Mouse (Mus musculus): ENCODE measurements around the gene Gm9936. TPM values are rescaled to one million over a fixed set of nuclear protein-coding genes. Genes with fewer than 3 reads are reported as not detected.
"Not testable (repeated sequence)": the region's sequence is repeated elsewhere in the genome, so short reads cannot be mapped to it uniquely, and the experiment has no call there.

Gm9936 gene
- under 1 TPM; 0.72 to 0.76 TPM for total RNA-seq (2021)

DNA sequence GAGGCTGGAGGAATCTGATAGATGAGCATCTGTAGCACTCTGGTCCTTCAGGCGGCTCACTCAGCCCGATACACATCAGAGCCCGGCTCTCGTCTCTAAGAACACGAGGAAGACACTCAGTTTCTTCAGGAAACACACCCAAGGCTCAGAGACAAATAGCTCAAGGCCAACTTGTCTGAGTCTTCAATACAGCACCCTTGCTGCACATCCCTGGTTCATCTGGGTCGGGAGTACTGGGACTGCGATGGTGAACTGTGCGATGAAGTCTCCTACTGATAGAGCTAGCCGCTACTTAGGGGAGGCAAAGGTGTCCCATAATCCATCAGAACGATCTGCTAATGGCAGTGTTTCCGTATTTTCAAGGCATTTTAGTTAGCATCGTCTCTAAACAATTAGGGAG is at the start of gene Gm9936:
Gm9936 (minus strand) TSS at position 101 of the 400 bp plus-strand sequence.
- no peak for DNase-seq

DNA sequence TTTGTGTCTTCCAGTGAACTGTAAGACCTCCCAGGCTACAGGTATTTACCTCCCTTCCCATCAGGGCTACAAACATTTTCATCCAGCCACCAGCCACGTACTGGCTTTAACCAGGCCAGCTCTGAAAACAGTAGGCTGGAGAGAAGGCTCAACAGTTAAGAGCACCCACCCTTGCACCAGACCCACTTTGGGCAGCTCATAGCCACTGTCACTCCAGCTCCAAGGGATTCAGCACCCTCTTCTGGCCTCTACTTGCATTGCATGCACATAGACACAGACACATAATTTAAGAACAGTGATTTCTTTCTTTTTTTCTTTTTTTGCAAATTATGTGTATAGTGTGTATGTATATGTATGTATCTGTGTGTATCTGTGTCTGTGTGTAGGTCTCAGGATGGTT is 43.9 kb upstream of the Gm9936 start:
- DNase-seq, result no peak

DNA sequence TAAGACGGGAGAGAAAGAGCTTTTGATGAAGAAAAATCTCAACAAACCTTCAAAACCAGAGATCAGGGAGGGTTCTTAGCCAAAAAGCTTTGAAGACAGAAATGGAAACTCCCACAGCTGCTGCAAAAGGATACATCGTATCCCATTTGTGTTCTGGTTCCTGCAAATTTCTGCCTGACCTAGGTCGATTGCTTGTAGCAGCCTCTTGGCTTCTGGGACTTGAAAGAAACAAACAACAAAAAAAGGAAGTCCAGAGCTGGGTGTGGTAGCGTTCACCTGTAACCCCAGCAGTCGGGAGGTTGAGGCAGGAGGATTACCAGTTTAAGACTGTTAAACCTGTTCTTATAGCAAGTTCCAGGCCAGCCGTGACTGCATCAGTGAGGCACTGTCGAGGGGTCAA is 40.4 kb upstream of the Gm9936 start:
- DNase-seq, result no peak

DNA sequence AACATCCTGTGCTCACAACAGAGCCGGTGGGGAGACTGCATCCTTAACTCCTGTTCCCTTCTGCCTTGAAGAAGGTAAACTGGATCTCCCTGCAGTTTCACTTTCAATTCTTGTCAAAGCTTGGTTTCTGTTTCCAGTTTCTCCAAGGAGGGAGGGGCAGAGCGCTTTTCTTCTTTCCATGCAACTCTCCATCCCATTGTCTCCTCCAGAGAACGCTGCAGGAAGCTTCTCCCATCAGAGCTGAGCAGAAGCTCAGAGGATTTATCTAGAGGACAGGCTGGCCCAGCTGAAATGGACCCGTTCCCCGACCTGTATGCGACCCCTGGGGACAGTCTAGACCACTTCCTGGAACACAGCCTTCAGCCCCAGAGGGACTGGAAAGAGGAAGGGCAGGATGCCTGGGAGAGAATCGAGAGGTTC is 38.9 kb upstream of the Gm9936 start:
- no peak for DNase-seq

DNA sequence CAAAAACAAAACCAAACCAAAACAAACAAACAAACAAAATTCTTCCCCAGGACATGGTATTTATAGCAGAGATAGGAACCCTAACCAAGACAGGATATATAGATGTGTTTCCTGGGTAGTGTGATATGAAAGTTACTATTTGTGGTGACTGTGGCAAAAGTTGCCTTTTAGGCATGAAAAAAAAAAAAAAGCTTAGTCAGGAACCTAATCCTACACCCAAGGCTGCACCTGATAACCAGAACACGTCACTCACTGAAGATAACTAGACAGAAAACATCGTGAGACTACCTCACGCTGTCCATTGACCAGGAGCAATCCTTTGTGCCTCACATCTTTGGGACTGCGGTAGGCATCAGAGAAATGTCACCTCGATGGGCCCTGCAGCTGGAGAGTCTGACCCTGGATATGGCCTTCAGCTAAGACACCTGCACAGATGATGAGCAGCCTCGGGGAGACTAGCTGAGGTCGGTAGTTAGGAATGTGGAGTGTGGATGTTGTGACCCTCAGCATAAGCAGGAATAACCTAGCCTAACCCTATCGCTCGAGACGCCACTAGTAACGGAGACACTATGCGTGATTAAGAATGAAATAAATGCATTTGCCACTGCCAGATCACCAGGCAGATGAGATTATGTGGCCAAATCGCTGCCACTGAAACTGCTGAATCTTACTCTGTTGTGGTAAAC is 38.3 kb upstream of the Gm9936 start, which contains the start of gene Oasl2:
Oasl2 (plus strand) TSS at position 249 of the 686 bp plus-strand sequence.
- no peak for DNase-seq

DNA sequence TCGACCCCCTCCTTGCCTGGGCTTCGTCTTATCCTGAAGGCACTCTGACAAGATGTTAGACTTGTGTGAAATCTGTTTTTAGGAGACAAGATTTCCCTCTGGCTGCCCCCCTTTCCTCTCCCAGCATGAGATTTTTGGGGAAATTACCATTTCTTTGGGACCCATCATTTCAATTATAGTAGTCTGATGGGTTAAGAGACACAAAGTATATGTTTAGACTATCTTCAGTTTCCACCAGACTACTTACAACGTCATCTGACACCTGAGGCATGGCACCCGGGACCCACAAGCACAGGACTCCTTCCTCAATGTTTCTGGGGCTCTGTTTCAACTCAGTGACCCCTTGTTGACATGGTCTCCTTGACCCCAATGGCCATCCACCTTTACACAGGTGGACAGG is 37.1 kb upstream of the Gm9936 start:
- DNase-seq, result no peak

DNA sequence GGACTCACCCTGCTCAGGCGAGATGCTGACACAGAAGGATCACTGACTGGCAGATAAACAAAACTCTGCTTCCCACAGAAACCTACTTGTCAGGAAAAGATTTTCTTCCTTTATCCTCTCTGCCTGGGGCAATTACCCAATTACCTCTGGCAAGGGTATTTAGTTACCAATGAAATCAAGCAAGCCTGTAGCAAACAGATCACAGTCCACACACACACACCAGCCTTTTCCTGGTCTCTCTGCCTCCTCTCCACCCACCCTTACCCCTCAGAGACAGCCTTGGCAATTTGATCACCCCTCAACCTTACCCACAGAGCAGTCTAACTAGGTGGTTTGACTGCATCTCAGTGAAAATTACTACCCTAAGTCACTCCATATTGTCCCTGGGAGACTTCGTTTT is 30.5 kb upstream of the Gm9936 start:
- no peak for DNase-seq

DNA sequence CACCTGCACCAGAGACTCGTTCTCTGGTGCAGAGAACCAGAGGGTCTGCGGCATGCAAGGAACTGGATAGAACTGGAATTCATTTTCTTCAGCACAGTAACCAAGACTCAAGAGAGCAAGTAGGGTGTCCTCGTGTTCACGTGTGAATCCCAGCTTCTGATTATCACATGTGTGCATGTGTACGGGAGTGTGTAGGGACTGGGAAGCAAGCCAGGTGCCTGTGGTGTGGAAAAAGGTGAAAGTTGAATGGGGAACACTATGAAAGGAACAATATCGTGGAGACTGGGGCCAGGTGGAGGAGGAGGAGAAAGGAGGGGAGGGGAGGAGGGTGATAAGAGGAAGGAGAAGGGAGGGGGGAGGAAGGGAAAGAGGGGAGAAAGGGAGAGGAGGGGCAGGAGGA is 28.3 kb upstream of the Gm9936 start:
- DNase-seq, result no peak

DNA sequence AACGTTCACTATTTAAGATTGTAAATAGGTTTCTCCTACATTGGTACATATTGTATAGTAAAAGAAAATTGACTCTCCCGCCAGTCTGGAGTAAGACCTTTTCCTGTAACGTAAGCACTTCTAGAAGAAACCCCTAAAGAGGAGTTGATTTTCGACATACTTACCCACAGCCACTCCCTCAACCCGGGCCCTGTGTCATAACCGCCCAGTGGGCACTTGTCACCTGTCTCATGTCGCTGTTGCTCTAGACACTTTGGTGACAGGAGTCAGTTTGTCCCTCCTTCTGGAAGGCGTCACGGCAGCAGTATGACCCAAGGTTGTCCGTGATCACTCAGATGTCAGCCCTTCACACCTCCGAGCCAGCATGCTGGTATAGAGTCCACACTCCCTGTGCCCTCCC is 24.5 kb upstream of the Gm9936 start:
- no peak for DNase-seq

DNA sequence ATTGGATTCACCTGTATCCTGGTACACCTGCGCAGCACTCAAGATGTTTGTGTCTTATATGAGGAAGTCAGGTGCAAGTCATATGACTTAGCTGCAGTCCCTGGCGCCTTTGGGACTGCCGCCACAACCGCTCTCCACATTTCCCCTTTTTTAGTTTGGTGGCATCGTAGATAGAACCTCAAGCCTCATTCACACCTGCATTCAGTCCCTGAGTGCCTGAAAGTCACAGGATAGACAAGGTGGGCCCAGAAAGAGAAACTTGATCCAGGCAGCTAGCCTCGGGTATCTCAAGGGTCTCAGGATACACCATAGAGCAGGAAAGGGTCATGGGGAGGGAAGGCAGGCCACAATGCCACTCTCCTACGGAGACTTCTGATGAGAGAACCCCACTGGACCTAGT is 23.8 kb upstream of the Gm9936 start:
- not testable (repeated sequence) for DNase-seq

DNA sequence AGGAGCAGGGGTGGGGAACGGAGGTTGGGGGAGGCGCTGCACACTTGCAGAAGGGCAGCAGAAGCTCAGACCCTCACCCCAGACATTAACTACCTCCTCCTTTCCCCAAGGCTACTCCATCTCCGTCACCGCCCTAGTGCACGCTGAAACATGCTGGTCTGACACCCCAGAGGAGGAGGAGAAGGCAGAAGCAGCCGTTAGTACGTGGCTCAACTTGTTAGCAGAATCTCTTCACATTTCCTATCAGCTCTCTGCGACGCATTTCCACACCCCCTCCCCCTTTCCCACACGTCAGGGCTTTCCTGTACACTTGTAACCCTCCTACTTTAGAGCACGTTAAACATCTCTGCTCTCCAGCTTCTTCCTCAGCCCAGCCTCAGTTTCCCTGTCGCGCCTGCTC is 20.9 kb upstream of the Gm9936 start:
- DNase-seq, result no peak

DNA sequence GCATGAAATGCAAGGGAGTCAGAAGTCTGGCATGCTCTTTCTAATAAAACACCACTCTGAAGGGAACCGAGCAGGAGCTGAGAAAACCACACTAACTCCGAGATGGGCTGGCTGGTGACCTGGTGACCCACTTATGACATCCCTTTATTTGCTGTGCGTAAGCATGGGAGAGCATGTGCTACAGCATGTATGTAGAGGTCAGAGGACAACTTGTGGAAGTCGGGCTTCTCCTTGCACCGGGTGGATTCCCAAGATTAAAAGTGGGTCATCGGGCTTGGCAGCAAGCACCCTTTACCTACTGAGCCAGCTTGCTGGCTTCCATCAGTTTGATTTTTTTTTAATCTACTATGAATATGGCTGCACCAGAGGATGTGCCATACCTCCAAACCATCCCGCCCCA is 19.0 kb upstream of the Gm9936 start:
- no peak for DNase-seq

DNA sequence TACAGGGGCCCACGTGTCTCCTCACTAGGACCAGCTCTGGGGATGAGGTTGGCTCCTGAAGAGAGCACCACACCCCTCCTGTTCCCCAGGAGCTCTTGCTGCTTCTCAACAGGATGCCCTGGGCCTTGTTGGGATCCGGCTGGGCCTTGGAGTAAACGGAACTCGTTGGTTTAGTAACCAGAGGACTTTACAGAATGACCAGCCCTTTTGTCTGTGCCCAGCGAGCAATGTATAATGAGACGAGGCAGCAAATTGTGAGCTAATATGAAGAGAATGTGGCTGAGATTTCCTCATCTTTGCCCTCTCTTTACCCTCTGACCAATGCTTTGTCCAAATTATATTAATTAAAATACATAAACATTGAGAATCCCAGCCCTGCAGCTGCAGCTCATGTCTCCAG is 17.8 kb upstream of the Gm9936 start:
- no peak for DNase-seq

DNA sequence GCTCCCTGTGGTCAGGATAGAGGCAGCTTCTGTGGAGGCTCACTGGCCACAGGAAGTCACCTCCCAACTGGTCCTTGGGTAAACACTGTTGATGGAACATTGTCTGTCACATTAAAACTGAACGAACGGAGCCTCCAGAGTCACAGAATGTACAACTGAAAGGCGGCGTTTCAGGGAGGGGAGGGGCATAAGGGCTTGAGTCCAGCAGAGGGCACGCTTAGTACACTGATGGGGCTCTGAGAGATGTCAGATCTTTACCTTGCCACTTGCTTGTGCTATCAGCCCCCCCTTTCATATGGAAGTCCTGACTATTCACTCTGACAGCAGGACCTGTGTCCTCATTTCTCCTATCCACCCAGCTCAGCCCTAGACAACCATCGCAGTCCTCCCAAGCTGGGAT is 17.4 kb upstream of the Gm9936 start:
- DNase-seq, result no peak

DNA sequence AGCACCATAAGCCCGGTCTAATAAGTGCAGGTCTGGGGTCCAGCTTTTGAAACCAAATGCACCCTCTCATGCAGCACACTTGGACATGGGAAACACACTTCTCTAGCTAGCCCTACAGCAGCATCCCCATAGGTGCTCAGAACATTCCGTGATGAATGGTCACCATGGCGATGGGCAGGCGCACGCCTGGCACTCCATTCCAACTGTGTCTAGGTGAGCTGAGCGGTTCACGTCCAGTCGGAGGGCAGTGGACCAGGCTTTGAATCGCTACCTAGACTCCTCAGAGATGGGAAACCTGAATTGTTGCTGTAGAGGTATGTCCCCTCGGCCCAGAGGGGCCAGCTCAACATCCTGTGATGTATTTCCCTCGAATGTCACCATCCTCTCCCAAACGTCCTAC is 6.8 kb upstream of the Gm9936 start:
- no peak for DNase-seq

DNA sequence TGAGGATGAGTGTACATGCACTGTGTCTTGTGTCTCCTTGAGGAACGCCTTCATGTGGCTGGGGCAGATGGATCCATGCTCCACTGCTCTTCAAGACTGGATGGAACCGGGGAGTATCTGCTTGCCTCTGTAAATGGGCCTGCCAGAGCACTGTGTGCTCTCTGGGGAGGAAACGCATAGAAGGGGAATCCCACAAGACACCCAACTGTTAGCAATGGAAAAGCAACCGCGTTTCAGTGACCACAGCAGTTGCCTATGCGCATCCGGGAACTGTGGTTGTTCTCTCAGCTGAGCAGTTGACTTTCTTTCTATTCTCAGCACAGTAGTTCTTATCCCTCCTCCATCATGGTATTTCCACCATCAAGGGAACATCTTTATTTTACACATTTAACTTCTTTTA is 6.3 kb upstream of the Gm9936 start:
- DNase-seq, result no peak

DNA sequence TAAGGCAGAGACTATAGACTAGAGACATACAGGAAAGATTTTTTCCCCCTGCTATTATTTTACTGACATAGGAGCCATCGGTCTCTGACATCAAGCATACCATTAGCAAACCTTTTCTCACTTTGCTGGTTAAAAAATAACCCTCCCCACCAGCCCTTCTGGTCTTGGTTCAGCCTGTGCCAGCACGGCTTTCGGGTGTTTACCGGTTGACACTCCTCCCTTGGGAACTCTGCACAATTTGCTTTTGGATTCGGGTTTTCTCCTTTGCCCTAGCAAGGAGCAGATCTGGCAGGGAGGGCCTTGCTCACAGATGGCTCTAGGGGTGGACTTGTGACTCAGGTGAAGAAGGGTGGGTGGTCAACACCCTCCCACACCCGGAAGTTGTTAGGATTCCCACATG is 3.2 kb upstream of the Gm9936 start:
- no peak for DNase-seq

DNA sequence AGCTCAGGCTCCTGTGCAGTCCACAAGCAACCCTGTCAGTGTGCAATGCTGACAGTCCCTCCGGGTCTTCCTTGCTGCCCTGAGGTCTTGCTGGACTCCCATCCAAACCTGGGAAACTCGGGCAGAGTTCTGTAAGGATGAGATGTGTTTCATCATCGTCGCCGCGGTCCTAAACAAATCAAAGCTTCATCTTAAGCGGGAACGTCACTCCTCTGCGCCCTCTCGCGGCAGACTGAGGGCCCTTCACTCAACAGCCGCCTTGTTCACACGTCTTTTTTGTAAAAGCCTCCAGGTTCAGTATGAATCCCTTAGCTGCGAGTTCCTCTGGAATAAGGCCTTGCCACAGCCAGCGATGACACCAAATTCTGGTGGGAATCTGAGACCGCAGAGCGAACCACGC is 771 bp upstream of the Gm9936 start:
- DNase-seq, result peak; percentile 63

DNA sequence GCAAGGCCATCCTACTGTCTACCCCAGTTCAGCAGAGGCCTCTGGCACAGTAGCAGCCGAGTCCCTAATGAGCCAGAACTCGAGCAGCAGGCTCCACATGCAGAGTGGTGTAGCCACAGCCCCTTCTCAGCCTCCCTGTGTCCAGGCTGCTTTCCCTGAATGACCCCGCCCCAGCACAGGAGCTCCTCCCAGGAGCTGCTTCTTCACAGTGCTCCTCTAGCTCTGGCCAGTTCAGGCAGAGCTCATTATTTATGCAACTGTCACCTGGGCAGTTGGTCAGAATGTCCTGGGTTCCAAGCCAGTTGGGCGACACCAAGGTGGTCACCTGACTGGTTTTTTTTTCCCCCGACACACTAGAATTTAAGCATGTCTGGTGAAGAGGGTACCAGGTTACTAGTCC is 5.1 kb downstream of the Gm9936 start, which contains the start of gene 4930519G04Rik:
4930519G04Rik (plus strand) TSS at position 301 of the 400 bp plus-strand sequence.
- not testable (repeated sequence) for DNase-seq

DNA sequence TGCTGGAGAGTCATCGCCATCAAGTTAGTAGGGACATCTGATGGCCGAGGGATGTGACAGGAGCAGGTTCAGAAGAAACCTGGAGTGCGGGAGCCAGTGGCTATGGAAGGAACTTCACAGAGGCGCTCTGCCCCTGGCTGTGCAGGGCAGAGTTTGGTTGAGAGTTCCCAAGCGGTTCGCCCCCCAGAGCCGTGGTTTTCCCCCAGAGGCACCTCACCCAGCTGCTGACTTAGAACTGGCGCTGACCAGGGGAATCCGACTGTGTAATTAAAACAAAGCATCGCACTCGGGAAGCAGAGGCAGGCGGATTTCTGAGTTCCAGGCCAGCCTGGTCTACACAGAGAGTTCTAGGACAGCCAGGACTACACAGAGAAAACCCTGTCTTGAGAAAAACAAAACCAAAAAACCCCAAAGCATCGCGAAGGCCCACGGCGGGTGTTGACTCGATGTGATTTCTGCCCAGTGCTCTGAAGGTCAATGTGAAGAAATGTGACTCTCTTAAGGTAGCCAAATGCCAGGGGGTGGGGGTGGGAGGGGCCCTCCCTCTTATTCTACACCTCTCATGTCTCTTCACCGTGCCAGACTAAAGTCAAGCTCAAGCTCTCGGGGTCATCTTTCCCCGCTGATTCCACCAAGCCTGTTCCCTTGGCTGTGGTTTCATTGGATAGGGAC is 6.8 kb downstream of the Gm9936 start:
- no peak for DNase-seq

DNA sequence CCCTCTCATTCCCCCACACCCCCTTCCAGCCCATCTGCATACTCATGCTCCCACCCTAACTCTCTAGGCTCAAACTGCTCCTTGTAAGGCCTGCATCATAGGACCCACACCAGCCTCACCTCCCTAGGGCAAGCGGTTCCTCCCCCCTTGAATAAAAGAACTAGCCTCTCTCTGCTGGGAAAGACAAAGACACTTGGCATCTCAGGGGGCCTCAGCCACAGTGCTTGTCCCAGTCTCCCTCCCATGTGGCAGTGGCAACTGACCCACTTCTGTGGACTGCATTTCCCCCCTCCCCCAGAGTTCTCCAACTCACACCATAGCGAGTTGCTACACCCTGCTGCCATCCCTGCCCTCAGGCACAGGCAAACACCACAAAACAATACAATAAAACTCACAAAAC is 14.1 kb downstream of the Gm9936 start:
- DNase-seq, result not testable (repeated sequence)

DNA sequence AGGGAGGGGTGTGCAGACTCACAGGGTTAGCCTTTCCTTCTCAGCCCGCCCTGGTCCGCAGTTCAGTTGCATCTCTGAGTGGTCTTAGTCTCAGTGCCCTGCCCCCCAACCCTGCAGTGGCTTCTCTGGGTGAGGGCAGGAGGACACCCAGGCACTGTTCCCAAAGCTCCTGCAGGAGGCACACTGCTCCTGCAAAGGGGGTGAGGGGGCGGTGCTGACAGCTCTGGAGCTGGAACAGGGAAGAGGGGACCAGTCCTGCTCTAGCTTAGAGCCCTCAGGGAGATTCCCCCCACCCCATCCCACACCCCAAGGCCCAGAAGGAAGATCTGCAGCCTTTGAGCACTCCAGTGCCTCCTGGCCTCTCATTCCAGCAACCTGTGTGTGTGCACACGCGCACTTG is 15.8 kb downstream of the Gm9936 start:
- DNase-seq, result no peak

DNA sequence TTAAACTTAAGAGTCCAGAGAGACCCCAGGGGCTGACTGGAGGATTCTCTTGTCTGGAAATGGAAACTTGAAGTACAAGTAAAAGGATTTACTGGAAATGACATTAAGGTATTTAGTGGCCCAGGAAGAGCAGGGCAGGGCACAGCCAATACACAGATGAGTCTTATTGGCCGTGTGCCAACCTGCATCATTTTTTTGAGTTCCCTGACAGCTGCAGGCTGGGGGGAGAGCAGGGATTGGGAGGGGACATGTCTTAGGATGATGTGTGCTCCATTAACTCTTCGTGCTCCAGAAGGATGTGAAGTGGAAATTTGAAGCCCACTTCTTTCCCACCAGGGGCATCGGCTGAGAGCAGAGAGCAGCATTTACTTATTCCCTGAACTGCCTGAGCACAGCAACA is 16.3 kb downstream of the Gm9936 start:
- DNase-seq, result not testable (repeated sequence)

DNA sequence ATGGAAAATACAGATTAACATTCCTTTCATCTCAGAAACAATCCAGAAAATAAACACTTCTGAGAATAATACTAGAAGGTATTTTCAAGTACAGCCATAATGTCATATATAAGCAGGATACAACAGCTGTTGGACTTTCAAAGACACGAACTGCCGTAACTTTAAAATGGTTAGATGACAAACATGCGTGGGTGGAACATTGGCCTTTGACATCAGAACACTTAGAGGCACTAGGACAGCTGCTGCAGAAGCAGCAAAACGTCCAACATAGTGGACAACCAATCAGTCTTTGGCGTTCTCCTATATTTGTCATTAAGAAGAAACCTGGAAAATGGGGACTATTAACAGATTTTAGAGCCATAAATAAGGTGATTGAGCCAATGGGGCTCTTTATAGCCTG is 18.0 kb downstream of the Gm9936 start:
- not testable (repeated sequence) for DNase-seq
